Mouse (Mus musculus) left cerebral cortex, postnatal 25 days (tissue): ENCODE measurements around the gene Espl1. TPM values are rescaled to one million over a fixed set of nuclear protein-coding genes. Genes with fewer than 3 reads are reported as not detected.

Experiments used
- DNase-seq, 2 experiments: peaks; one replicate each; pipeline ENCODE4 v3.0.0; 2022; ENCODE audit warnings: low spot score in 2 of 2, mixed read lengths in 1 of 2
- intact Hi-C: fragments of 180-260 bp; cut with DNase I; formaldehyde crosslinking; loops from one replicate; pipeline ENCODE4 v1.15.1; 2025
- total RNA-seq, 2 experiments: library from RNA; stranded (reverse); gene quantifications; 2 replicates each; pipeline ENCODE4 v1.2.3; 2021

Espl1 gene
- total RNA-seq, 2 experiments from 2014 or later = 0.60 to 0.76 TPM

DNA sequence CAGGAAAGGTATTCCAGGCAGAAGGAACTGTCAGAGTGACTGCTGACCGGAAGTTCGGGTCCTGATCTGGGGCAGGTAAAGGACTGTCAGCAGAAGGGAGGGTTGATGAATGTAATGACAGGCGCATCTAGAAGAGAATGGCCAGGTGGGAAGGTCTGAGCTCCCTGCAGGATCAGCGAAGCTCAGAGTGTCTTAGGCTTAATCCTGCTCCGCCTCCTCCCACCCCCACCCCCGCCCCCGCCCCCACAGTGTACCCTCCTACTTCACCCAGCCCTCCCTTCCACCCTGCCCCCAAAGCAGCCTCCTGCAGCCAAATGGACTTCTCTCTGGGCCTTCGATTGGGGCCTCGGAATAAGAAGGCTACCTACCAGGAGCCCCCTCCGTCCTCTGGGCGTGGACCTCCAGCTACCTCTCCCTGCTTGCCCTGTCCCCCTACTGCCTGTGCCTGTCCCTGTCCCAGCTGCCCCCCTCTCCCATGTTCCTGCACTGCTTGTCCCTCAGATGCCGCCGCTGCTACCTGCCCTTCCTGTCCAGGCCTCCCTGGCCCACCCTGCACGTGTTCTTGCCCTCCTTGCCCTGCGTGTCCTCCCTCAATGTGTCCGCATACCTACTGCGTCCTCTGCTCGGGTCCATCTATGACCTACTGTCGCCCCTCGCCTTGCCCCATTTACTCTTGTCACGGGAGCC lies 25.6 kb upstream of the Espl1 start, which contains the start of gene Gm9918:
Gene Gm9918, plus strand, starts transcription at position 290 of the 687 bp plus-strand sequence.
- intact Hi-C loops = no loop called here

DNA sequence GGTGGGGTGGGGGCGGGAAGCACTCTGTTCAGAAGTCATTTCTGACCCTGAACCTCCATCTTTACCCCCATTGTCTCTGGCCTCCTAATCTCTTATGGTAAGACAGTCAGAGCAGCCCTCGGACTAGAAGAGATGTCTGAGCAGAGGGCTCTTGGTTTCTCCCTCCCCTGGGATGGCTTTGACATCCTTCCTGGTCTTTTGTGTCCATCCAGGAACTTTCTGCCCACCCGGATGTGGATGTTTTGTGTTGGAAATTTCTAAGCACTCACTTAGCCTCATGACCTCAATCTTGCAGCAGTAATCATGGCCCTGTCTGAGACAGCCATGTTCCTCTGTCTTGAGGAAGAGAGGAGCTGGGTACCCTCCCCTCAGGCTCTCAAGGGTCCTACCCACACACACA lies 24.6 kb upstream of the Espl1 start:
- DNase-seq = no peak
- intact Hi-C loops = no loop called here

More for the DNA sequence above, 25.6 kb upstream of the Espl1 start, which contains the start of gene Gm9918:
- no peak for DNase-seq

DNA sequence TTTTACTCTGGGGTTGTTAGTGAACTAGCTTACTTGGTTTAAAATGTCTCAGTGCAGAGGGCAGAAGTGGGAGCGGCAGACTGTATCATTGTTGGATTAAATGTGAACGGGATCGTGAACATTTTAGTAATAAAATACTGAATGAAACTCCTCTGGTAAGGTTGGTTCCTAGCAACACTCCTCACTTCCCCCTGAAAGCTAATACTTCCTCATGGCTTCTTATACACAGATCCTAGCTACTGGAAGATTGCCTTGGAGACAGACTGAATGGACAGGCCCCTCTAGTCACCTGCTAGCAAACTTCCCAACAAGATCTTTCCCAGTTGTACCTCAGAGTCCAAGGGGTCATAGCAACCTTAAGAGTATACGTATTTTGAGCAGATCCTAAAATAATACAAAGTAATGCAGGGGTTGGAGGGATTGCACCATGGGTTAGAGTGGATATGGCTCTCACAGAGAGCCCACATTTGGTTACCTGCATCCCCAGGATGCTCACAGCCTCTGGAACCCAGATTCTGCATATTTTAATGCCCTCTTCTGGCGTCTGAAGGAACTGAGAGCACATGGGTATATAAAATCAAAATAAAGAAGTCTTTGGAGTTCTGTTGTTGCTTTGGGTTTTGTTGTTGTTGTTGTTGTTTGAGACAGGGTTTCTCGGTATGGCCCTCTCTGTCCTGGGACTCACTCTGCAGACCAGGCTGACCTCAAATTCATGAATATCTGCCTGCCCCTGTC lies 21.9 kb upstream of the Espl1 start:
- intact Hi-C loops = no loop called here
- no peak for DNase-seq

DNA sequence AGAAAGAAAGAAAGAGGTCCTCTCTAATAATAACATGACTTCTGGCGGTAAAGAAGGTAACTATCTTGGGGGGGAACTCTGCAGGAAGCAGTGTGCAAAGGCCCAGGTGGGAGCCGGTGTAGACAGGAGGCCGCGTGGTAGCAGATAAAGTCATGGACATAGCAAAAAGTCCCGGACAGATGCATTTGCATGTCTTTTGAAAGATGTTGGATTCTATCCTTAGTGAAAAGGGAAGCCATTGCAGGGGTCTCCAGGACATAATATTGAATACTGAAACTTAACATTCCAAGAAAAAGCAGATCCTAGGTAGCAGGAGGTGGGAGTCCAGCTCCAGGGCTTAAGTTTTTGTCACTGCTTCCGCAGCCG lies 17.4 kb upstream of the Espl1 start:
- intact Hi-C loops = loop anchor here (2.0 kb wide), 1 partner anchor 40 kb away; no protein-coding TSS in a partner anchor
- no peak for DNase-seq

DNA sequence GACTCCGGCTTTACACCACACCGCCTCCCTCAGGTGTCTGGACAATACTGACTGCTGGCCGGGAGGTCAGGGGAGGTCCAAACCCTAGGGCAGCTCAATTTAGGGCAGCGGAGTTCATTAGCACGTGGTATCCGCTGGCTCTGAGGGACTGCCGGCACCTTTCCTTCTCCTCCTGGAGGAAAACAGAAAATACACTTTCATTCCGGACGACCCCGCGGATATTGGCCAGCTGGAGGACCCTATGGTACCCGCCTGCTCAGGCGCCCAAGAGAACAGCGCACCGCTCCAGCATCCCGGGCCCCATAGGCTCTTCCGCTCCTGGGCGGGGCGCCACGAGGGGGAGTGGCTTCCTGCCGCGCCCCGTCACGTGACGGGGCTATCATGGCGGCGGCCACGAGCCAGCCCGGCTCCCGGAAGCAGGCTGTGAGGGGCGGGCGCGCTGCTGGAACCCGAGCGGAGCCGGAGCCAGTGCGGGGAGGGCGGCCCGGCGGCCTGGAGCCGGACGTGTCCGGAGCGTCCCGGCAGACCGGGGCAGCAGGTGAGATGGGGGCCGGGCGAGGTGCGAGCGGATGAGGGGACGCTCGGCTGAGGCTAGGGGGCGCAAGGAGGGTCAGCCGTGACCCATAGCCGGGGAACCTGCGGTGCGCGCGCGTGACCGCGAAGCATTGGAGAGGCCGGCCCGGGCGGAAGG lies 16.8 kb upstream of the Espl1 start, which contains the start of gene Mfsd5:
Gene Mfsd5, plus strand, starts transcription at position 363 of the 691 bp plus-strand sequence.
- DNase-seq = peak; percentile 87 to 88
- intact Hi-C loops = loop anchor here (2.0 kb wide), 1 partner anchor 40 kb away; no protein-coding TSS in a partner anchor

DNA sequence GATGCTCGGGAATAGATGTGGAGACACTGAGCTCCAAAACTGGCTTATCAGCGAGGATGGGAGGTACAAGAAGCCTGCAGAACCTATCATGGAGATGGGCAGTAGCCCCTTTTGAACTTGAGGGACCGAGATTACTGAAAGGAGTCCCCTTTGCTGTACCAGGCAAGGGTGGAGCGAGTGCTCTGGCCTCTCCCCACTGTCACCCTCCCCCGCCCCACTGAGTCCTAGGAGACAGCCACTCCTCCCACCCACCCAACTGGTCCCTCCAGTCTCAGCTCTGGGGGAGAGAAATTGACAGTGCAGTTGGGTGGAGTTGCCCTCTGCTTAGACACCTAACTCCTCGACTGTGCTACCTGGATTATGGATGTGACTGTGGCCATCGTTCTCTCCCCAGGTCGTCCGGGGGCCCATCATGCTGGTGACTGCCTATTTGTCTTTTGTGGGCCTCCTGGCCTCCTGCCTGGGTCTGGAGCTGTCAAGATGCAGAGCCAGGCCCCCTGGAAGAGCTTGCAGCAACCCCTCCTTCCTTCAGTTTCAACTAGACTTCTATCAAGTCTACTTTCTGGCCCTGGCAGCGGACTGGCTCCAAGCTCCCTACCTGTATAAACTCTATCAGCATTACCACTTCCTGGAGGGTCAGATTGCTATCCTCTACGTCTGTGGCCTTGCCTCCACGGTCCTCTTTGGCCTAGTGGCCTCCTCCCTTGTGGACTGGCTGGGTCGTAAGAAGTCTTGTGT lies 16.1 kb upstream of the Espl1 start:
- intact Hi-C loops = loop anchor here (2.0 kb wide), 1 partner anchor 41 kb away; no protein-coding TSS in a partner anchor
- no peak for DNase-seq

DNA sequence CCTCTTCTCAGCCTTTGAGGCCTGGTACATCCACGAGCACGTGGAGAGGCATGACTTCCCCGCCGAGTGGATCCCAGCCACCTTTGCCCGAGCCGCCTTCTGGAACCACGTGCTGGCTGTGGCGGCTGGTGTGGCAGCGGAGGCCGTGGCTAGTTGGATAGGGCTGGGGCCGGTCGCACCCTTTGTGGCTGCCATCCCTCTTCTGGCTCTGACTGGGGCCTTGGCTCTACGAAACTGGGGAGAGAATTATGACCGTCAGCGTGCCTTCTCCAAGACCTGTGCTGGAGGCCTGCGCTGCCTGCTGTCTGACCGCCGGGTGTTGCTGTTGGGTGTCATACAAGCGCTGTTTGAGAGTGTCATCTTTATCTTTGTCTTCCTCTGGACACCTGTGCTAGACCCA lies 15.4 kb upstream of the Espl1 start:
- intact Hi-C loops = no loop called here
- DNase-seq = no peak

DNA sequence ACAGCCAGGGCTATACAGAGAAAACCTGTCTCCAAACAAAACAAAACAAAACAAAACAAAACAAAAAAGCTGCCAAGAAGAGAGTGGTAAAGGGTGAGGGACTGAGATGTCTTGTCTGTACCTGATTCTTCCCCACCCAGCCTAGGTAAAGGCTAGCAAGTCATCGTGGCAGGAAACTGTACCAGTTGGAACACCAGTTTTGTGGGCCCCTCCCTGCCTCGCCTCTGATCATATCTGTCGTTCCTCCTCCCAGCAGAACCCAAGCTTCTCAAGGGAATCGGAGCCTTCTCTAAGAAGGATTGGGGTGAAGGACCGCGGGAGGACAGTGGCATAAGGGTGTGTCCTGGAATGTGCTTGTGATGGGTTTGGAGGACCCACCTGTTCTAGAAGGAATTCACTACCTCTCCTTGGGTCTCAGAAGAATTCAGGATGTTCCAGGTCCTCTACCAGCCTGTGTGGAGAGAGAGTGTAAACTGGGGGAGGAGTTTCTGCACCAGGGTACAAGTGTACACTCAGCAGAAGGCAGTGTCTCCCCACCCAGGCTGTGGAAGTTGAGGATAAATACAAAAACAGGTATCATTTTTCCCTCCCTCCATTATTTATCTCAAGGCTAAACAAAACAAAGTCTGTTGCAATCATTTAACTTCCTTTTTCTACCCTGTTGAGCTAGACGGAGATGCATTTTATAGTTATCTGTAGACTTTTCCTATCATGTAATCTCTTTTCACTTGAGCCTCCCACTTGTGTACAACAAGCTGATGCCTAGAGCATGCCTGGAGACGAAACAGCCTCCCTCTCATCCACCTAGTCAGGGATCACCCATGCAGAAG lies 13.4 kb upstream of the Espl1 start:
- intact Hi-C loops = no loop called here
- DNase-seq = no peak

DNA sequence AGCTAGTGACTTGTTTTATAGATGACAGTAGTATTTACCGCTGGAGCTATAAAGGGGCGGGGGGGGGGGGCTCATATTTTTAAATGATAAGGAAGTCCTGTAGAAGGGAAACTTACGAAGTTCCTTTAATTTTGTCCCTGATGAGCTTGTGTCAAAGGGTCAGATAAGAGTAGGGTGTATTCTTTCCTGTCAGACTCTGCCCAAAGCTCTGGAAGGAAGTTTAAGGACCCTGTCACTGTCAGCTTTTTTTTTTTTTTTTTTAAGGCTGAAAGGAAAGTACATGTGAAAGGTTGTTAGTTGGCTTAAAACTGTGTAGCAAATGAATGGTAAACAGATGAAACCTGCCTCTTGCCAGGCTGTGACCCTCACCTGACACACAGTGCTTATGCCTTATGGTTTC lies 12.4 kb upstream of the Espl1 start:
- no peak for DNase-seq
- intact Hi-C loops = no loop called here

DNA sequence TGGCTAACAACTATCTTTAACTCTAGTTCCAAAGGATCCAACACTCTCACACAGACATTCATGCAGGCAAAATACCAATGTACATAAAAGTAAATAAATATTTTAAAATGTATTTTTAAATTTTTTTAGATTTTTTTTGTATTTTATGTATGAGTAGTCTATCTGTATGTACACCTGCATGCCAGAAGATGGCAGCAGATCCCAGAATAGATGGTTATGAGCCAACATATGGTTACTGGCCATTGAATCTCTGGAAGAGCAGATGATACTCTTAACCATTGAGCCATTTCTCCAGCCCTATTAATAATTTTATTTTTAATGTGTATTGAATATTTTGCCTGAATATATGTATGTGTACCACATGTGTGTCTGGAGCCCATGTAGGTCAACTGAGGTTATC lies 8.7 kb upstream of the Espl1 start:
- intact Hi-C loops = loop anchor here (1.0 kb wide), 1 partner anchor 29 kb away; no protein-coding TSS in a partner anchor
- DNase-seq = peak in 1 of 2 experiments; percentile 51

DNA sequence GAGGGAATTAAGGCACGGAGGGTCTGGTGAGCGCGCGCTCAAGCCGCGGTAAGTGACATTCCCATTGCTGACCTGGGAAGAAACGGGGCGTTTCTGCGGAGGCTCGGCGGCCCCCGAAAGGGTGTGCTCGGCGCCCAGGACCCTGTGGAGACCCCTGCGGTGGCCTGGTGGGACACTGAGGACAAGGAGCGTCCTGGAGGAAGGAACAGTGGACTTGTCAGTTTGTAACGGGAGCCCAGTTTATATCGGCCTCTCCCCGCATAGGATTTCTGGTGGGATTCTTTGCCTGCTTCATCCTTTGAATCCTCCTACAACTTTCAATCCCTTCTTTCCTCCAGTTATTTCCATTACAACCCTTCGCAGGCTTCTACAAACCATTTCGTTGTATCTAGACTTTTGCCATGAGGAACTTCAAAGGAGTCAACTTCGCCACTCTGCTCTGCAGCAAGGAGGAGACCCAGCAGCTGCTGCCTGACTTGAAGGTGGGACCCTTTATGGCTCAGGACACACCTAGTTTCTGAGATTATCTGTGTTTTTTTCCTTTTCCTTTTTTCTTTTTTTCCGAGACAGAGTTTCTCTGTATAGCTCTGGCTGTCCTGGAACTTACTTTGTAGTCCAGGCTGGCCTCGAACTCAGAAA lies 421 bp downstream of the Espl1 start:
- intact Hi-C loops = no loop called here
- no peak for DNase-seq

DNA sequence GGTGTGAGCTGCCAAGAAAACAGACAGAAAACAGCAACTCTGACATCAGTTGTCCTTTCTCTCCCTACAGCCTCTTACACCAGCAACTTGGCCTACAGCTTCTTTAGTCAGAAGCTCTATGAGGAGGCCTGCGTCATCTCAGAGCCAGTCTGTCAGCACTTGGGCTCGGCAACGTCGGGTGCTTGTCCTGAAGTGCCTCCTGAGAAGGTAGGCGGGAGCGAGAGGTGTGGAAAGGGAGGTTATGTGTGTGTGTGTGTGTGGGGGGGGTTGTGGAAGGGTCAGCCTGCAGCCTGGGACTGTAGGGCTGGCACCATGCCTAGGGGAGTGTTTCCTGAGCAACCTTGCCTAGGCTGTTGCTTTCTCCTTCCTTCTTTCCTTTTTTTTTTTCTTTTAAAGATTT lies 6.5 kb downstream of the Espl1 start:
- intact Hi-C loops = no loop called here
- no peak for DNase-seq

DNA sequence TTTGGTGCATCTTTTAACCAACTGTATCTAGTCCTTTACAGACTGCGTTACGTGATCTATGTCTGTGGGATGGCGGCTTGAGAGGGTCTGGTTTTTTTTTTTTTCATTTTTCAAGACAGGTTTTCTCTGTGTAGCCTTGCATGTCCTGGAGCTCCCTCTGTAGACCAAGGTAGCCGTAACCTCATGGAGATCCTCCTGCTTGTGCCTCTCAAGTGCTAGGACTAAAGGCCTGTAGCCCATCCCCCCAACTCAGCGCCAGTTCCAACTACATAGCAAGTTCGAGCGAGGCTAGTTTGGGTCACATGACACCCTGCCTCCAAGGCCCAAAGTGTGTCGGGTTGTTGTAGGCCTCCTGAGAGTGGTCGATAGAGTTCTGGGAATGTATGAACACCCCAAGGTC lies 12.7 kb downstream of the Espl1 start:
- DNase-seq = no peak
- intact Hi-C loops = no loop called here

DNA sequence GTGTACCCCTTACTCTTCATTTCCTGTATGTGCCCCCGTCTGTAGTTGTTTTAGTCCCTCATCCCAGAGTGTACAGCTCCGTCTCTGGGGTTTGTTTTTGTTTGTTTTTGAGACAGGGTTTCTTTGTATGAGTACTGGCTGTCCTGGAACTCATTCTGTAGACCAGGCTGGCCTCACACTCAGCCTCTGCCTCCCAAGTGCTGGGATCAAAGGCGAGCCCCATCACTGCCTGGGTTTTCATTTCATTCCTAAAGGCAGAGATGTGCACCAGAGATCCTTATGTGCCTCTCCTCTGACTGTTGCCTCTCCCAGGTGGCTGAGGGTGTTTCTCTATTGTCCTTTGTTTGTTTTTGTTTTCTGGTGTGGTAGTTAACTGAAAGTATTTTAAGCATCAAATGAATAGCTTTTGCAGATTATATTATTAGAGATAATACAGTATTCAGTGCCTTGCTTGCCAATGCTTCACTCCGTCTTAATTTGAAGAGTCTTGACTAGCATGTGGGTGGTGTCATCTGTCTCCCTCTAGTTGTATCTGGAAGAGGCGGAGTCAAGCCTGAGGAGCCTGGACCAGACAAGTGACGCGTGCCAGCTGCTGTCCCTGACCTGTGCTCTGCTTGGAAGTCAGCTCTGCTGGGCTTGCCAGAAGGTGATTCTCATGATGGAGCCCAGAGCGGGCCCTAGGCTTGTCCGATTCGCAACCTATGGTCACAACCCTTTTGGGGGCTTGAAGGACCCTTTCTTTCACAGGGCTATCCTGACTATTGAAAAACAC lies 14.2 kb downstream of the Espl1 start:
- intact Hi-C loops = no loop called here
- no peak for DNase-seq

DNA sequence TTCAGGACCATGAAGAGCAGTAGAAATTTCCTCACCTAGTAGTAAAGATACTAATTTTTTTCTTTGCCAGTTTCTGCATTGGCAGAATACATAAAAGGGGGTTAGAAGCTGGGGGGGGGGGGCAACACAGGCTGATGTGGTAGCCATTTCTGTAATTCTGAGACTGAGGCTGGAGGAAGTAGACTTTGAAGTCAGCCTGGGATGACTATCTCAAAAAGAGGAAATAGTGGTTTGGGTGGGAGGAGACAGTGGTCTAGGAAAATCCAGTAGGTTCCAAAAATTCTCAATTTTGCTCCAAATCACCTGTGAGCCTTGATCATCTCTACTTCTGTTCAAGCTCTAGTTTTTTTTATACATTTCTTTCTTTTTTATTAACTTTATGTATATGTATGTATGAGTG lies 15.4 kb downstream of the Espl1 start:
- no peak for DNase-seq
- intact Hi-C loops = no loop called here

DNA sequence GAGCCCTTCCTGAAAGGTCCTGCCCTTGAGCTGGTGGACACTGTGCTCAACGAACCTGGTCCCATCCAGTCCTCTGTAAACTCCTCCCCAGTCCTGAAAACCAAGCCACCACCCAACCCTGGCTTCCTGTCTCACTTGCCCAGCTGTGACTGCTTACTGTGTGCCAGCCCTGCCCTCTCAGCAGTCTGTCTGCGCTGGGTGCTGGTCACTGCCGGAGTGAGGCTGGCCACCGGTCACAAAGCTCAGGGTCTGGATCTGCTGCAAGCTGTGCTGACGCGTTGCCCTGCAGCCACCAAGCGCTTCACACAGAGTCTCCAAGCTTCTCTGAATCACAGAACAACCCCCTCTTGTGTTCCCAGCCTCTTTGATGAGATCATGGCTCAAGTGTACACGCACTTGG lies 19.2 kb downstream of the Espl1 start:
- intact Hi-C loops = loop anchor here (5.0 kb wide), 1 partner anchor 73 kb away; no protein-coding TSS in a partner anchor
- DNase-seq = peak in 1 of 2 experiments; percentile 12

DNA sequence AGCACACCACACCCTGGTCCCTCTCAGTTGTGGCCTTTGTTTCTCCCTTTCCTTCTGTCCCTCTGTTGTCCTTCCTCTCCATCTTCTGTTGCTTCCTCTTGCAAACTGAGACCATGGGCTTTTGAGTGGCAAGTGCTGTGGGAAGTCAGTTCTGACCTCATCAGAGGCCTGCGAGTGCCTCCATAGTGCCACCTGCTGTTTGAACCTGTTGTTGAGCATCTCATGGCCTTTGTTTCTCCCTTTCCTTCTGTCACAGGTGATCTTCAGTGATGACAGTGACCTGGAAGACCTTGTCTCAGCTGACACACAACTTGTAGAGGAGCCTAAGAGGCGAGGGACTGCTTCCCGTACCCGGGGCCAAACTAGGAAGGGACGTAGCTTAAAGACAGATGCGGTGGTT lies 20.2 kb downstream of the Espl1 start:
- intact Hi-C loops = loop anchor here (1.0 to 5.0 kb wide), 2 partner anchors 29 to 74 kb away; no protein-coding TSS in a partner anchor
- DNase-seq = peak; percentile 47 to 69
